Mouse (Mus musculus) layer of hippocampus, adult 9-11 months (tissue): ENCODE measurements at regions not wholly inside any gene's neighbourhood (a gene's known extent, or its start where the extent isn't known, plus 50 kb on each side); places are given as distances from the start of the nearest gene placed in this dataset.
A peak's percentile ranks its signal among the peaks of the same experiment; 100 is the strongest.

Experiments used
- DNase-seq: peaks from one replicate; pipeline ENCODE4 v3.0.0; 2022

- DNase-seq: no peak
Observed at GRCm38 (mm10) chr2:46678366-46678765, 1561.2 kb upstream of the Zeb2 start.

GRCm38 (mm10) chr2:46669517-46670291, 1552.5 kb upstream of the Zeb2 start:
- no peak for DNase-seq

DNA sequence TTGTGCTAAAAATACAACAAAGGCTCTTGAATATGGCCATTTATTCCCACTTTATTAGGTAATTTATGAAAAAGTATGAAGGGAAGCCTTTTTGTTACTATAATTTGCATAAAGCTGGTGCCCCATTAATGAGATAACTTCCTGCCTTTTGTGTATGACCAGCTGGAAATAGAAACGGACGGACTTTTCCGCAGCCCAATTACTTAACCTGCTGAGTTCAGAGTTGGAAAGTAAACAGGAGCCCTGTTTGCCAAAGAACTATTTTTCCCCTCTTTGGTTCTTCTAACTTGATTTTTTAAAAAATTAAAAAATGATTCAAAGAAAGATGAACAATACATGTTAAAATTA, 1549.8 kb upstream of the Zeb2 start:
- DNase-seq: peak; percentile 3

GRCm38 (mm10) chr2:46666084-46666989, 1549.1 kb upstream of the Zeb2 start:
- no peak for DNase-seq

DNA sequence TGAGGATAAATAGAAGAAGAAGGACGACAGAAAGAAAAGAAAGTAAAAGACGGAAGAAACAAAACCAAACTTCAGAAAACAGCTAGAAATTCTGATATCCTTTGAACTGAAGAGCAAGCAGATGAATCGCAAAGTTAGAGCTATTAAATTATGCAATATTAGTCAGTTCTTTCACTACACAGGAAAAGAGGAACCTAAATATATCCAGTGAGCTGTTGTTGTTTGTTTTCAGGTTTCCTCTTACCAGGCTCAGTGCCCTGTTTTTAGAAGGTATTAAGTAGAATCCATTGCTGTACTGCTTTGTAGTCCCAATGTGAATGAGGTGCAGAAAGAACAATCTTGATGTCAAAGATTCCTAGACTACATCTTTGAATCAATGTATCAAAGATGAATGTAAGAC, 1544.7 kb upstream of the Zeb2 start:
- DNase-seq: no peak

DNA sequence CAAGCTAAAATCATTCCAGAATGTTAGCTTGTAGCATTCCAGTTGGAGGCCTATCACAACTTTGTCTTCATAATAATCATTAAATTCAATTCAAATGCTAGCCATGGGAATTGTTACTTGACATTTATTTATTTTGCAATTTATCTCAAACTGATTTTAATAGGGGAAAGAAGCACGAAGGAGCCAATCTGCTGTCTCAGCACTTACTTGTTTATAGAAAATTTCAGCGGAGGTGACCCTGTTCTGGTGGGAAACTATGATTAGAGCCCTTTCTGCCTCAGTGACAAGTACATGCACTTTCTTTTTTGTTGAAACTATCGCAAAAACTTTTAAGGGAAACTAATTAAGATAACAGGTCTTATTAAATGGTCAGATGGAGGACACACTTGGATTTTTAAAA, 1543.4 kb upstream of the Zeb2 start:
- no peak for DNase-seq

DNA sequence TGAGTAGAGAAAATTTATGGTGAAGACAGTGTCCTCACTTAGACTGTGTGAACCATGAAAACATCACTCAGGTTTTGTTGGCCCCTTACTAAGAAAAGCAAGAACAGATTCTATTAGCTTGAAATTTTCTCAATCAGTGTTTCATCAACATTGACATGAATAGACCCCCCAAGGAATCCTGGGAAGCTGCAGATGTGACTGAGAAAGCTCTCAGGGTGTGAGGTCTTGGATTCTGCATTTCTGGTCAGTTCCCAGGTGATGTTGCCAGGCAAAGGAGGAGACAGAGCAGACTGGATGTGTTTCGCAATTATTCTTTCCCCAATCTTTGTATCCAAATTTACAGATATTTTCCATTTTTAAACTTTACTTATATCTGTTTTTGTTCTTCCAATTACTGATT, 1538.1 kb upstream of the Zeb2 start:
- DNase-seq: no peak

DNA sequence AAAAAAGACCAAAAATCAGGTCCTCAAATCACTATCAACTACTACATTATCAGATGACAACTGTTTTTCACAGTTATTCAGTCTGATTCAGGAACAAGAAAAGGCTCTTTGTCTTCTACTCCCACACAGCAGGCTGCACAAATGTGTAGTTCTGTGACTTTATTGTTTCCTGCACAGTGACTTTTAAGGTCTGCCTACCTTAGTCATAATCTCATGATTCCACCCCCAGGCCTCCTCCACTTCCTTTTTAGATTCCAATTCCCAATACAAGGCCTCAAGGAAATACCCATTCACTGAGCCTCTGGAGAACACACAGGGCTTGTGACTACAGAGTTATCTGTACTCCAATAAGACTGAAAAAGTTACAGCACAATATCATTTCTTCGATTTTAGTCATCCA, 1535.4 kb upstream of the Zeb2 start:
- no peak for DNase-seq

DNA sequence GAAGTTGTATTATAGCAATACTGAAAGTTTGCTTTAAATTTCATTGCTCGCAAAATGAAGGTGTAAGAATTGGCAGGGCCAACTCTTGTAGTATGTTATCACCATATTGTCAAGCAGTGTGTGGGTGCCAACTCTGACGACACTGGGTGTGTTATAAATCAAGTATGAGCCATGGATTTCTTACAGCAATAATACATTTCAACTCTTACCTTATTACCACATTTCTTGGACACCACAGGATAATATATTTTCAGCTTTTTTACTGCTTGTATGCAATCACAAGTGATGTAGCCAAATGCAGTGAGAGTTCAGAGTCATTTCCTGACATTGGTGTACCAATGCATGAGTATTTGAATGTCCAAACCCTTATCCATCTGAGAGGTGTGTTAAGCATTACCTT, 1529.2 kb upstream of the Zeb2 start:
- no peak for DNase-seq

DNA sequence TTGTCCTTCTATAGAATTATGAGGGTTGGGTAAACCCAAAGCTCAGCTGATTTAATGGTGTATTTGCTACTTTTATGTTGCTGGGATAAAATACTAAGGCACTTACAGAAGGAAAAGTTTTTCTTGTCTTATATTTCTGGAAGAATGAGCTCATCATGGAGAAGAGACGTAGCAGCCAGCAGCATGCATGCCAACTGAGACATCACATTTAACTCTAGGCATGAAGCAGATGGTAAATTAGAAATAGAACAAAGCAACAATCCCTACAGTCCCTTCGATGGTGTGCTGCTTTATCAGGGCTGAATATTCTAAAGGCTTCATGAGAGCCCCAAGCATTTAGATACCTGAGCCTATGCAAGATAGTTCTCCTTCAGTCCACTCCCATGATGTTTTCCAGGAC, 1492.0 kb upstream of the Zeb2 start:
- DNase-seq: peak; percentile 10

- peak; percentile 49 for DNase-seq
Observed at GRCm38 (mm10) chr2:46581773-46582172, 1464.6 kb upstream of the Zeb2 start.

DNA sequence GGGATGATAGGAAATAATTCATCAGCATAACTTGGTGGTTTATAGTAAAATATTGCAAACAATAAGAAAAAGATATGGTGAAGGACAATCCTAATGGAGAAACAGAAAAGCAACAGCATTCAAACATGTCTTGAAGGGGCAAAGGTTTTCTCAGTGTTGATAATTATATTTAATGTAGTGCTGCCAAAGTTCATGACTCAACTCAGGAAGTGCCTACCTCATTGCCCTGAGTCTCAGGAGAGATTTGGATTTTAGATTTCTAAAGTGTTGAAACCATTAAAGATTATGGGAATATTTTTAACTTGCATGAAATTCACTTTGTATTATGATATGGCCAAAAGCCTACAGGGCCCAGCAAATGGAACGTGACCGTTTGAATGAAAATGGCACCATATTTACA, 1453.2 kb upstream of the Zeb2 start:
- DNase-seq: no peak

- no peak for DNase-seq
Observed at GRCm38 (mm10) chr2:46533395-46533794, 1416.2 kb upstream of the Zeb2 start.

DNA sequence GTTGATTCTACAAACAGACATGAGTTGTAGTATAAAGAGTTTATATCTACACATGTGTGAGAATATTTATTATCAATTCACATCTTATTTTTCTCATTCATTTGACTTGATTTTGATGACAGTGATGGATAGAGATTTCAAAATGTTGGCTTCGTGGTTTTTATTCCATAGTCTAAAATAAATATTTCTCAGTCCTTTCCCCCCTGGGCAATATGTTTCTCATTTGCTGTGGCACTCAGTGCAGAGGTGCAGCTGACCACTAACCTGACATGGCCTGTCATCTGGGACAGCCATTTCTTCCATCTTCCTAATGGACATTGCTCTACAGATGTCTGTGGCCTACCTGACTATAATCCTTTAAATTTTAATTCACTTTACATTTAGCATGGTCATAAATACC, 1413.5 kb upstream of the Zeb2 start:
- DNase-seq: no peak

GRCm38 (mm10) chr2:46525223-46525622, 1408.0 kb upstream of the Zeb2 start:
- DNase-seq: no peak

- DNase-seq: peak; percentile 2
Observed at GRCm38 (mm10) chr2:46524625-46525024, 1407.4 kb upstream of the Zeb2 start.

DNA sequence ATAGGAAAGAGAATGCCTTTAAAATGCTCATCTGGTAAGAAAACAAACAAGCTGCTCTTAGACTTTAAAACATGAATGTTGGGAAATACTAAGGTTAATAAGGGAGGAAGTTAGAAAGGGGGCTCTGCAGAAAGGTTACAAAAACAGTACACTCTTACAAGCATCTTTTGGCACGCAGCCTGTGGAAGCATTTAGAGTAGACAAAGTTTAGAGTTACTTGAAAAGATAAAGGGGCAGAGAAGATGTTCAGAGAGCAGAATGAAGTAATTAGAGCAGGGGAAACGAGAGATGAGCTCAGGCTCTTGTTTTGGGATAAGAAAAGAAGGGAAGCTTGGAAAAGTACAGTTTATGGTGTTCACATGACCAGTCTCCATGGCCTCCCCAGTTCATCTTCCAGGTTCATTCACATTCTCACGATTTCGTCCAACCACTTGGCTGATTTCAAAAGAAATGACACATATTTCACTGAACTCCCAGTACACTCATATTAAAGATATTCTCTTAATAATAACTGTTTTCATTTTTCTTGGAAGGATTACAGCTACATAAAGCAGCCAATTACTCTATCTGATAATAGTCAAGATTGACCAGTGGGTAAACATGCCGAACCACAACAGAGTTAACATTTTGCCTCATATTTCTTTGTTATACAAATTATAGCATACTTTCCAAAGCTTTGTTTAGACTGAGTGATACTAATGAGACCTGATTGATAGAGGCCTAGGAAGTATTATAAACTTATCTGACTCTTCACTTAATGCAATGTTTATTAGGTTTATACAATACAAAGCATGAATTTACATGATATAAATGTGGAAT, 1404.2 kb upstream of the Zeb2 start:
- DNase-seq: no peak

DNA sequence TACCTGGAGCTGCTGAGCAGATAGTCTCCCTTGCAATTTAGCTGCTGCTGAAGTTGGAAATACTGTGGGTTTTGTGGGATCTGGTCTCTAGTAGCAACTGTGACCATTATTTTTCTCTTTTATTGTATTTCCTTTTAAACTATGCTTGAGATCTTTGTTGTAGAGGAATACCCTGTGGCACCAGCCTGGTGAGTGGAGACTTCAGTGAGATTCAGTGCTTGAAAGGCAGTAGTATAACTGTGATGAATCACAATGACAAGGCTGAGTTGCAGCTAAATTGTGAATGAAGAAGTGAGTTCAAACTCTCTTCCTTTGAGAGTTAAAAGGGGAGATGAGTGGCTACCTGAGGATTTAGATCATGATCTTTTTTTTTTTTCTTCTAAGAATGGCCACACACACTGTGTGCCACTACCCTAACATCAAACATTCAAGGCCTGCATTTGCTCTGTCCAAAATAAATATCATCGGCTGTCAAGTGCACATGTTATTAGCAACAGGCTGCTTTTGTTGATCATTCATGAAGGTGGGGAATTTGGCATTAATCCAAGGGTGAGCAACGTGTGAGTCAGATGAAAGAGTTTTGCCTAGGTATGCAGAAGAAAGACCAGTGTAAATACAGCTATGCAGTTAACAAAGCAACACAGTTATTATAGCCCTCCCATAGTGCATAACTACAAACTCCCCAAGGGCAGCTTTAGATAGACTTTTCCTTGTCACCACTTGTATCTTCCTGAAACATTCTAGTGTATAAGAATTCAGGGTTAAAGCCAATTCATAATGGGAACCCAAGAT, 1395.2 kb upstream of the Zeb2 start:
- DNase-seq: no peak

GRCm38 (mm10) chr2:46506951-46507350, 1389.8 kb upstream of the Zeb2 start:
- no peak for DNase-seq

- DNase-seq: no peak
Observed at GRCm38 (mm10) chr2:46503074-46503473, 1385.9 kb upstream of the Zeb2 start.

- DNase-seq: no peak
Observed at GRCm38 (mm10) chr2:46492299-46492698, 1375.1 kb upstream of the Zeb2 start.

DNA sequence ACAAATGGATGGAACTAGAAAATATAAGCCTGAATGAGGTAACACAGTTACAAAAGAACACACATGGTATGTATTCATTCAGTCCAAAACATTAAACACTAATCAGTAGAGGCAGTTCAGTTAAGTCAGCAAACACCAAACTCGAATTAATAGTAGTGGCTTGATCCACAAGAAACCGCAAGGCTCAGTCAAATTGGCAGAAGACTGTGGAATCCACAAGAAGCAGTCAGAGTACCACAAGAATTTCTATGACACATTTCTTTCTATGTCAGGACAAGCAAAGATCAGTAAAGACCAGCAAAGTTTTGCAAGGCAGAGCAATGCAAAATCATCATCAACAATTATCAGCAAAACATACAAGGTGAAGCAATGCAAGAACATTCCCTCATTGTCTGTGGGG, 1373.9 kb upstream of the Zeb2 start:
- no peak for DNase-seq
